Mouse (Mus musculus) kidney, embryonic 16.5 days (tissue): ENCODE results near the gene Enam. TPM values are rescaled to one million over a fixed set of nuclear protein-coding genes. Genes with fewer than 3 reads are reported as not detected.
A peak's percentile ranks its signal among the peaks of the same experiment; 100 is the strongest.
"Not testable (repeated sequence)": the region's sequence is repeated elsewhere in the genome, so short reads cannot be mapped to it uniquely, and the experiment has no call there.

Source experiments
- ATAC-seq: fragments of 200-750 bp; cut with Nextera tagmentation; 2 replicates; pipeline ENCODE4 v1.8.0; 2017; ENCODE audit warnings: moderate TSS enrichment; ENCODE audit not compliant: low FRiP score, low TSS enrichment
- H3K27ac ChIP-seq: fragments of 300-500 bp; sonication (generic); 2 replicates; pipeline ENCODE4 v1.5.1; 2014; ENCODE audit warnings: low read length
- H3K27me3 ChIP-seq: fragments of 300-500 bp; sonication (generic); 2 replicates; pipeline ENCODE4 v1.6.1; 2014; ENCODE audit warnings: low read length, control low read depth, mixed read lengths; ENCODE audit not compliant: insufficient read depth
- H3K36me3 ChIP-seq: fragments of 300-500 bp; sonication (generic); 2 replicates; pipeline ENCODE4 v1.6.1; 2014; ENCODE audit warnings: low read length, control low read depth, mixed read lengths; ENCODE audit not compliant: insufficient read depth
- H3K4me1 ChIP-seq: fragments of 300-500 bp; sonication (generic); 2 replicates; pipeline ENCODE4 v1.6.1; 2014; ENCODE audit warnings: low read length, control low read depth, mixed read lengths; ENCODE audit not compliant: insufficient read depth
- H3K4me2 ChIP-seq: fragments of 300-500 bp; sonication (generic); replicated peaks from 2 replicates; pipeline ENCODE4 v1.6.1; 2014; ENCODE audit warnings: low read depth, low read length
- H3K4me3 ChIP-seq: fragments of 300-500 bp; sonication (generic); 2 replicates; pipeline ENCODE4 v1.5.1; 2014; ENCODE audit warnings: mild to moderate bottlenecking, low read length
- H3K9ac ChIP-seq: fragments of 300-500 bp; sonication (generic); replicated peaks from 2 replicates; pipeline ENCODE4 v1.6.1; 2014; ENCODE audit warnings: low read length
- H3K9me3 ChIP-seq: fragments of 300-500 bp; sonication (generic); 2 replicates; pipeline ENCODE4 v1.6.1; 2016; ENCODE audit warnings: low read length, control low read depth
- WGBS: fragments of 180-500 bp; shearing (Covaris S2); extraction: QIAGEN DNeasy Blood & Tissue Kit; methylation state at CpG from one replicate; pipeline ENCODE4 v1.1.7; 2014; 5-methylcytosine and 5-hydroxymethylcytosine counted together
- polyA plus RNA-seq: library from polyadenylated mRNA; unstranded; fragments of >200 nt; fragmentation: Nextera tagmentation; extraction: Ambion mirVana; gene quantifications from 2 replicates; pipeline ENCODE4 v1.2.1, GENCODE M21; 2015

The Enam gene
- polyA plus RNA-seq, 1 experiment from 2014 or later: not detected

DNA sequence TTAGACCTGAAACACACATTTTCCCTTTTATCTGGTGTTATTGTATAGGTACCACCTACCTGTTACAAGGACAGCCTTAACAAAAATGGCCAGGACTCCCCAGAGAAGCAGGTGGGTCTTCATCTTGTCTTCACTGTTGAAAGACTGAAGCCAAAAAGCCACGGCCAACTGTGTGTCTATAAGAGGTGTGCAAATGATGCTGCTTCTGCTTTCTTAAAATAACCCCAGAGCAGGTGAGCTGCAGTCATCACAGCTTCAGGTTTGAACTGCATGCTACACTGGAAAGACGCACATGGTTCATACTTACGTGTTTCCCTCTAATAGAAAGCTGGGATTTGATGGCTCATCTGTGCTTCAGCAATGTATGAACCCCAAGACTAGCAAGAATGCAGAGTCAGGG is 39.9 kb downstream of the Enam start, which contains the start of gene Jchain:
Jchain (minus strand) TSS at position 235 of the 400 bp plus-strand sequence.
- Histone ChIP-seq H3K27me3 (no peaks in the 10 kb centered on the region), H3K9ac (no peak within 1 kb of the TSS), H3K4me3 (no peak within 1 kb of the TSS), H3K36me3 (no peaks in the 10 kb centered on the region), H3K9me3 (no peaks in the 10 kb centered on the region), H3K4me2 (no peak within 1 kb of the TSS), H3K27ac (no peak within 1 kb of the TSS), H3K4me1 (no peaks in the 10 kb centered on the region)
- 88% methylated on average over 3 of the region's 3 CpGs for WGBS
- ATAC-seq: no peak

DNA sequence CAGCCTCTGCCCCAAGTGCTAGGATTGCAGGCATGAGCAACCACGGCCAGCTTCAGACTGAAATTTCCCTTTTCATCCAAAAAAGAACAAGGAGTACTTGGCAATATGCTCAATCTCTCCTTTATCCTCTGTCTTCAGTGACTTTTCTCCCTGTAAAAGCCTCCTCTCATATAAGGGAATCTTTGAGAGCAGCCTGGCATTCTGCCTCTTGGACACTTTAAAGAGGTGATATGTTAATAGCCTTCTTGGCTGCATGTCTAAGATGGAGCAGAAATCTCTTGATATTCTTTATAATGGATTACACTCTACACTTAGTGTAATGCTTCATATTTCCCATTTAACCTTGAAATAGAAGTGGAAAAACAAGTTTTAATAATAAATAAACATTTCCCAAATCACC is 43.1 kb downstream of the Enam start:
- Histone ChIP-seq H3K9ac (no peak overlapping the region), H3K27ac (no peak overlapping the region), H3K27me3 (no peaks in the 10 kb centered on the region), H3K4me1 (no peaks in the 10 kb centered on the region), H3K4me3 (no peak overlapping the region), H3K36me3 (no peaks in the 10 kb centered on the region), H3K9me3 (no peaks in the 10 kb centered on the region), H3K4me2 (no peak overlapping the region)
- ATAC-seq: no peak
- 64% methylated on average over 1 of the region's 1 CpGs for WGBS

DNA sequence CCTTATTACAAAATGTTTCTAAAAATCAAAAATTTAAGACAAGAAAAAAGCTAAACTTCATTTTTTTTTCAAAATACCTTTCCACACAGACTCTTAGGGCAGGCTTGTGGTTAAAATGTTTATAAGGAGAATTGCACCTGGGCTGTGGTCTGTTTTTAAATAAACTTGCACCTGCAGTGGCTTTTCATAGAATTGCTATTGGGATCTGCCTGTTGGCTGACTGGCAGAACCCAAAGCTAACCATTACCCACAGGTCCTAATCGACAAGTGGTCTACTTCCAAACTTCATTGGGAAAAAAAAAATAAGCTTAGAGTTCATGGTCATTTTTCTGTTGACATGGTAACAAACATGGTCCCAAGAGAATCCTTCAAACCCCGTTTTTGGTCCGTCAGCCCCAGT is 46.9 kb downstream of the Enam start:
- H3K9me3 ChIP-seq: no peaks in the 10 kb centered on the region
- ATAC-seq: no peak
- H3K4me3 ChIP-seq: no peak overlapping the region
- no peak overlapping the region for H3K4me2 ChIP-seq
- H3K4me1 ChIP-seq: no peaks in the 10 kb centered on the region
- H3K36me3 ChIP-seq: no peaks in the 10 kb centered on the region
- no peak overlapping the region for H3K9ac ChIP-seq
- H3K27me3 ChIP-seq: no peaks in the 10 kb centered on the region
- 69% methylated on average over 3 of the region's 3 CpGs for WGBS
- no peak overlapping the region for H3K27ac ChIP-seq

DNA sequence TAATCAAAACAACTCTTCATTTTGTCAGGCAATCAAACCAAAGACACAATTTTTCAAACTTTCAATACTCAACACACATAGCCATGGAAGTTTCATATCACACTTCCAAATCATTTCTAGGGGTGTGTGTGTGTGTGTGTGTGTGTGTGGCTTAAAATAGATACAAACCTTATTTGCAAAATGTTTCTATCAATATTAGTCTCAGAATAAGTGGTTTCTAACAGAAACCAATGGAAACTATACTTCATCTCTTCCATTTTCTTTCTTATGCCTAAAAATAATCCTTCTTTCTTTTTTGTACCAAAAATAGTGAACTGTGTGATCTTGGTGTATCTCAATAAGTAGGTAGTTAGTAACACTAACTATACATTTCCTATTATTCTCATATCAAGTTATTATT is 53.1 kb downstream of the Enam start:
- no peaks in the 10 kb centered on the region for H3K27me3 ChIP-seq
- no peak for ATAC-seq
- H3K9ac ChIP-seq: no peak overlapping the region
- no peaks in the 10 kb centered on the region for H3K36me3 ChIP-seq
- H3K9me3 ChIP-seq: no peaks in the 10 kb centered on the region
- H3K4me1 ChIP-seq: no peaks in the 10 kb centered on the region
- H3K4me2 ChIP-seq: no peak overlapping the region
- no peak overlapping the region for H3K4me3 ChIP-seq
- H3K27ac ChIP-seq: no peak overlapping the region

DNA sequence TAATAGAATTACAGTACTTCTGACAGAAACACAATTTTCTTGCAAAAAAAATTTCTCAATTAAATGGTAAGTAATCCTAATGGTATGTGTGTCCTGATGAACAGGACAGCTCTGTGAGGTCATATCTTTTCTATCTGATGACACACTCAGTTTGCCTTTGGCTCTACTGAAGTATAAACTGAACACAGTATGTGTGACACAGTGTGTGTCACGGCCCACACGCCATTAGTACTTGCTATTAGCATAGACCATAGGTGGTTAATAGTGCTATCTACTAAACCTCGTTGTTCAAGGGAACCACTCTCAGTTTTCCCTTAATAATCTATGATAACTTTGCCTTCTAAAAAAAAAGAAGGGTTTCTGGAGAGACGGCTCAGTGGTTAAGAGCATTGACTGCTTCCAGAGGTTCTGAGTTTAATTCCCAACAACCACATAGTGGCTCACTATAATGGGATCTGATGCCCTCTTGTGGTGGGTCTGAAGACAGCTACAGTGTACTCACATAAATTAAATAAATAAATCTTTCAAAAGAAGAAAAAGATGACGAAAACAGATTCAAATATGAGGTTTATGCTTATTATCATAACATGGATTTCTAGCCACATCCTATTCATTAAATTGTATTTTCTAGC is 55.0 kb downstream of the Enam start:
- no peaks in the 10 kb centered on the region for H3K27me3 ChIP-seq
- H3K4me1 ChIP-seq: no peaks in the 10 kb centered on the region
- H3K27ac ChIP-seq: no peak overlapping the region
- H3K9me3 ChIP-seq: no peaks in the 10 kb centered on the region
- 60% methylated on average over 5 of the region's 5 CpGs for WGBS
- no peak overlapping the region for H3K4me3 ChIP-seq
- H3K9ac ChIP-seq: no peak overlapping the region
- no peak overlapping the region for H3K4me2 ChIP-seq
- peak; percentile 76; the same call in 1 of the 2 replicates for ATAC-seq
- H3K36me3 ChIP-seq: no peaks in the 10 kb centered on the region

DNA sequence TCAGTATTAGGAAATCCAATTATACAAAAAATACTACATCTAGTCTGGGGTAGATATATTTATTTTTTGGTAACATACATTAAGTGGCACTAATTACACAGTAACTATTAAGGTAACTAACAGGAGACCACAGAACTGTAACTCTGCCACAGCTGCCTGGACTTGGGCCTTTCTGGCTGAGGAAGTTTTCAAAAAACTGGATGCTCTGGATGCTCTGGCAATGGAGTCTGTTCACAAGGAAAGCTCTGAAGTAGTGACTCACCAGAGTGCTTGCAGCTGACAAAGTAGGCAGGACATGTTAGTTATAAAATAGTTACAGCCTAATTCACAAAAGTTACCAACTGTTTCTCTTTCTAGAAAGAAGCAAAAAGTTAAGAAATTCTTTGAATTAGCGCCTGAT is 56.6 kb downstream of the Enam start:
- H3K27ac ChIP-seq, H3K9ac ChIP-seq, H3K36me3 ChIP-seq, H3K4me1 ChIP-seq, H3K27me3 ChIP-seq, ATAC-seq, H3K9me3 ChIP-seq, H3K4me2 ChIP-seq, H3K4me3 ChIP-seq: not testable (repeated sequence)
- 88% methylated on average over 1 of the region's 1 CpGs for WGBS

DNA sequence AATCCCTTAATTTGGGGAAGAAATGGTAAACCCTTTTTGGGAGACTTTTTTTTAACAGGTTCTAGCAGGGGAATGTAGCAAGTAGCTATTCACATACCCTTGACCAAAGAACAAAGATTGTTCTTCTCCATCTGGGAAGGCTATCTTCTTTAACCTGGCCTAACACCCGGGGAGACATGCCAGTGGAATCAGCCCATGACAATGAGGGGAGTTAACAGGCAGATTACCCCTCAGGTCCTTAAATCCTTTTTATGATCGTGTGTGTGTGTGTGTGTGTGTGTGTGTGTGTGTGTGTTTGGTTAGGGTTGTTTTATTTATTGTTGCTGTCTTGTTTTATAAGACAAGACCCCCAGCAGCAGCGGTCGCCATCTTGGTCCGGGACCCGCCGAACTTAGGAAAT is 57.8 kb downstream of the Enam start:
- H3K27ac ChIP-seq: no peak overlapping the region
- no peak overlapping the region for H3K4me2 ChIP-seq
- ATAC-seq: no peak
- no peaks in the 10 kb centered on the region for H3K9me3 ChIP-seq
- H3K4me3 ChIP-seq: no peak overlapping the region
- H3K27me3 ChIP-seq: no peaks in the 10 kb centered on the region
- no peaks in the 10 kb centered on the region for H3K4me1 ChIP-seq
- no peak overlapping the region for H3K9ac ChIP-seq
- no peaks in the 10 kb centered on the region for H3K36me3 ChIP-seq
- WGBS: 84% methylated on average over 7 of the region's 7 CpGs

DNA sequence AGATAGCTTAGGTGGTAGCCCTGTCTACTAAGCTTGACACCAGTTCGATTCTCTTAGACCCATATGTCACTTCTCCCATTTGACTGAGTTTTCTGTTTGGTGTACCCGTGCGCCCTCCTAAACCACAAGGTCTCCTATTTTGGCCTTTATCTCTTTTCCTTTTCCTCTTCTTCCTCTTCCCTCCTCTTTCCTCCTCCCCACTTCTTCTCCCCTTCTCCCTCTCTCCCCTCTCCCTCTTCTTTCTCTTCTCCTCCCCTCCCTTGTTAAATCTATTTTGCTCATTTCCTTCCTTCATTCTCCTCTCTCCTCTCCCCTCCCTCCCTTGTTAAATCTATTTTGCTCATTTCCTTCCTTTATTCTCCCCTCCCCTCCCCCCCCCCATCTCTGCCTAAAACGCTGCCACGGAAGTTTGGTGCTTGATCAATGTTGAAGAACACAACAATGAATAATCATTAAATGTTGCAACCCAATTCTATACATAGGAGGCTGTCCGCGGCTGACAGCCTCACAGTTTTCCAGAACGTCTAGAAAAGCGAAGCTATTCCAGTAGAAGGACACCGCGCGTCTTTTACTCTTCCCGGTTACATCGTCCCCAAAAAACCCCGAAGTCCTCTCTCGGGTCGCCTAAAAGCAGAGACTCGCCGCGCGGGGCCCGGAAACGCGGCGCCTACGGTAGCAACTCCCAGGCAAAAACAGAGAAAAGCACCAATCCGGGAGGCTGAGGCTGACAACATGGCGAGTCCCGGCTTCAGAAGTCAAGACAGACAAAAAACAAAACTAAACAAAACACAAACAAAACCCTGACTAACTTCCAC is 65.7 kb downstream of the Enam start:
- Histone ChIP-seq H3K4me2 (peak overlapping the region; percentile 61), H3K27ac (peak overlapping the region; percentile 98), H3K36me3 (peaks cover 8% of the 10 kb centered on the region; the same call in 1 of the 2 replicates), H3K27me3 (no peaks in the 10 kb centered on the region), H3K4me3 (peak overlapping the region; percentile 72), H3K4me1 (peaks cover 16% of the 10 kb centered on the region), H3K9me3 (no peaks in the 10 kb centered on the region), H3K9ac (peak overlapping the region; percentile 83)
- peak; percentile 67 for ATAC-seq
- 8% methylated on average over 29 of the region's 29 CpGs for WGBS

DNA sequence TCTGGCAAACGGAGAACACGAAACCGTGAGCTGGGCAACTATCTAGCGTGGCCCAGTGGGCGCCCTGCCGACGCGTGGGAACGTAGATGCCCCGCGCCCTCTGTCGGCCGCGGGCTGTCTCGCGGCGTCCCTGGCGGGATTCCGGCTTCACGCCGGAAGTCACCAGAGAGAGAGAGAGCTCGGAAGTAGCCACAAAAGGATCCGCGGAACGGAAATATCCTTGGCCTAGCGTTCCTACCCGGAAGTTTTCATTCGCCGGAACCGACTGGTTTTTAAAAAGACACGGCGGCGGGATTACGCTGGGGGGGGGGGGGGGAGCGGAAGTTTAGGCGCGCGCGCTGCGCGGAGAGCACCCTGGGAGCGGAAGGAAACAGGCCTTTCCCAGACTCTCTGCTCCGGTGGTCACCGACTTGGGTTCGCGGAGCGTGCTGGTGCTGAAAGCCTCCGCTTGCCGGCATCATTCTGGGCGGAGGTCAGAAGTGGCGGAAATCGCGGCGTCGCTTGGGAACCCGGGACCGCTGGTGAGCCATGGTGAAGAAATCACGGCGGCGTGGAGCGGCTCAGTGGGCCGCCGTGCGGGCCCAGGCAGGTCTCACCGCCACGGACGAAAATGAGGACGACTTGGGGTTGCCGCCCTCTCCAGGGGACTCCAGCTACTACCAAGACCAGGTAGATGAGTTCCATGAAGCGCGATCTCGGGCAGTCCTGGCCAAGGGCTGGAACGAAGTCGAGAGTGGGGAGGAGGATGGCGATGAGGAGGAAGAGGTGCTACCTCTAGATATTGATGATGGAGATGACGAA is 66.5 kb downstream of the Enam start, which contains the start of gene Utp3:
Utp3 (plus strand) TSS at position 377 of the 801 bp plus-strand sequence.
- peak; percentile 98 for ATAC-seq
- peaks cover 8% of the 10 kb centered on the region; the same call in 1 of the 2 replicates for H3K36me3 ChIP-seq
- H3K9me3 ChIP-seq: no peaks in the 10 kb centered on the region
- peaks cover 16% of the 10 kb centered on the region for H3K4me1 ChIP-seq
- H3K4me3 ChIP-seq: peak within 1 kb of the TSS; percentile 72
- peak within 1 kb of the TSS; percentile 93 for H3K4me2 ChIP-seq
- no peaks in the 10 kb centered on the region for H3K27me3 ChIP-seq
- H3K9ac ChIP-seq: peak within 1 kb of the TSS; percentile 95
- WGBS: 0% methylated on average over 59 of the region's 76 CpGs
- peak within 1 kb of the TSS; percentile 98 for H3K27ac ChIP-seq
